Mouse (Mus musculus) heart, postnatal 36 days (tissue): ENCODE measurements at regions not wholly inside any gene's neighbourhood (a gene's known extent, or its start where the extent isn't known, plus 50 kb on each side); places are given as distances from the start of the nearest gene placed in this dataset.
"Not testable (repeated sequence)": the region's sequence is repeated elsewhere in the genome, so short reads cannot be mapped to it uniquely, and the experiment has no call there.

Source experiments
- DNase-seq, 2 experiments: peaks; one replicate each; pipeline ENCODE4 v3.0.0; 2021 to 2022
- intact Hi-C: fragments of 180-260 bp; cut with DNase I; formaldehyde crosslinking; loops from one replicate; pipeline ENCODE4 v1.15.1; 2025

- DNase-seq: no peak
- intact Hi-C loops: no loop called here
Measured at GRCm38 (mm10) chr14:90062855-90063254, 1591.7 kb upstream of the Pcdh20 start.

DNA sequence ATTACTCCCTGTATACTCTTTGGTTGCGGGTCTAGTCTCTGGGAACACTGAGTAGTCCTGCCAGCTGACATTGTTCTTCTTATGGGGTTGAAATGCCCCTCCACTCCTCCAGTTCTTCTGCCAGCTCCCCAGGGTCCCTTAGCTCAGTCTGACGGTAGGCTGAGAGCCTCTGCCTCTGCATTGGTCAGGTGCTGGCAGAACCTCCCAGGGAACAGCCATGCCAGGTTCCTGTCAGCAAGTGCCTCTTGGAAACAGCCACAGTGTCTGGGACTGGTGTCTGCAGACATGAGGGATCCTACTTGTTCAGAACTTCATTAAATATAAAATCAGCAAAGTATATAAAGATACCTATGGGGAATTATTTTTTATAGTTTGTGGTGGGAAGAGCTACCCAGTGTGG, 1578.6 kb upstream of the Pcdh20 start:
- peak; percentile 15 to 23 for DNase-seq

GRCm38 (mm10) chr14:90048820-90049219, 1577.6 kb upstream of the Pcdh20 start:
- intact Hi-C loops, DNase-seq: not testable (repeated sequence)

More for the DNA sequence above, 1578.6 kb upstream of the Pcdh20 start:
- intact Hi-C loops: no loop called here
